8 mouse cellular contexts compared by ENCODE assay signal in genomic region chr3:53525737-53526136, GRCm38 (mm10). TPM values are rescaled to one million over a fixed set of nuclear protein-coding genes. Genes with fewer than 3 reads are reported as not detected.
DNase-seq lines count a peak whose midpoint lies in the region; ATAC-seq and TF ChIP-seq lines count a peak whose summit lies in the region.

No protein-coding gene starts in this region.

- TF ChIP-seq CTCF in midbrain, postnatal 0 days (IDR thresholded peaks at IDR 0.05) = peak; percentile 92

- H3K4me2 ChIP-seq in embryonic facial prominence, embryonic 15.5 days (replicated peaks) = peak overlapping the region; percentile 55
- peak overlapping the region; percentile 46 for H3K4me2 ChIP-seq in kidney, embryonic 14.5 days (replicated peaks; ENCODE audit: low read depth, low read length)
- H3K4me2 ChIP-seq in limb, embryonic 13.5 days (replicated peaks) = peak overlapping the region; percentile 63
- peak overlapping the region; percentile 59 for H3K4me2 ChIP-seq in midbrain, postnatal 0 days (ENCODE audit: low read depth, low read length, poor library complexity, severe bottlenecking)
- H3K4me2 ChIP-seq in stomach, embryonic 14.5 days (replicated peaks; ENCODE audit: low read depth, low read length) = peak overlapping the region; percentile 46

- H3K27ac ChIP-seq in embryonic facial prominence, embryonic 15.5 days (replicated peaks) = no peak overlapping the region
- H3K27ac ChIP-seq in heart, embryonic 10.5 days = peak overlapping the region; percentile 43; the same call in 1 of the 2 replicates
- no peak overlapping the region for H3K27ac ChIP-seq in kidney, embryonic 14.5 days (ENCODE audit: low read depth, low read length)
- no peak overlapping the region for H3K27ac ChIP-seq in limb, embryonic 13.5 days
- no peak overlapping the region for H3K27ac ChIP-seq in midbrain, postnatal 0 days (ENCODE audit: low read depth, low read length)
- H3K27ac ChIP-seq in stomach, embryonic 14.5 days (ENCODE audit: low read length) = no peak overlapping the region

- WGBS in embryonic facial prominence, embryonic 15.5 days = 11% methylated on average over 21 of the region's 21 CpGs
- 13% methylated on average over 21 of the region's 21 CpGs for WGBS in heart, embryonic 10.5 days
- 22% methylated on average over 21 of the region's 21 CpGs for WGBS in kidney, embryonic 14.5 days
- 19% methylated on average over 21 of the region's 21 CpGs for WGBS in limb, embryonic 13.5 days
- WGBS in midbrain, postnatal 0 days = 20% methylated on average over 21 of the region's 21 CpGs
- WGBS in stomach, embryonic 14.5 days = 8% methylated on average over 21 of the region's 21 CpGs

- no peaks in the 10 kb centered on the region for H3K9me3 ChIP-seq in embryonic facial prominence, embryonic 15.5 days (replicated peaks)
- no peaks in the 10 kb centered on the region for H3K9me3 ChIP-seq in heart, embryonic 10.5 days
- no peaks in the 10 kb centered on the region for H3K9me3 ChIP-seq in kidney, embryonic 14.5 days (ENCODE audit: control insufficient read depth, low read length)
- H3K9me3 ChIP-seq in limb, embryonic 13.5 days = no peaks in the 10 kb centered on the region
- no peaks in the 10 kb centered on the region for H3K9me3 ChIP-seq in midbrain, postnatal 0 days (ENCODE audit: low read length)
- H3K9me3 ChIP-seq in stomach, embryonic 14.5 days (ENCODE audit: control insufficient read depth, low read depth, low read length) = no peaks in the 10 kb centered on the region

- no peaks in the 10 kb centered on the region for H3K4me1 ChIP-seq in embryonic facial prominence, embryonic 15.5 days
- no peaks in the 10 kb centered on the region for H3K4me1 ChIP-seq in heart, embryonic 10.5 days
- H3K4me1 ChIP-seq in kidney, embryonic 14.5 days (ENCODE audit: control insufficient read depth, insufficient read depth, low read length) = no peaks in the 10 kb centered on the region
- no peaks in the 10 kb centered on the region for H3K4me1 ChIP-seq in limb, embryonic 13.5 days
- no peaks in the 10 kb centered on the region for H3K4me1 ChIP-seq in midbrain, postnatal 0 days (ENCODE audit: insufficient read depth, low read length)
- H3K4me1 ChIP-seq in stomach, embryonic 14.5 days (ENCODE audit: control insufficient read depth, insufficient read depth, low read length) = no peaks in the 10 kb centered on the region

- peak overlapping the region; percentile 38 for H3K4me3 ChIP-seq in embryonic facial prominence, embryonic 15.5 days (replicated peaks)
- H3K4me3 ChIP-seq in heart, embryonic 10.5 days = peak overlapping the region; percentile 49
- H3K4me3 ChIP-seq in kidney, embryonic 14.5 days (ENCODE audit: low read length) = peak overlapping the region; percentile 22; the same call in 1 of the 2 replicates
- H3K4me3 ChIP-seq in limb, embryonic 13.5 days = peak overlapping the region; percentile 41
- H3K4me3 ChIP-seq in midbrain, postnatal 0 days (ENCODE audit: low read depth, low read length) = peak overlapping the region; percentile 22
- H3K4me3 ChIP-seq in stomach, embryonic 14.5 days (ENCODE audit: low read depth, low read length) = peak overlapping the region; percentile 26

- H3K36me3 ChIP-seq in embryonic facial prominence, embryonic 15.5 days = no peaks in the 10 kb centered on the region
- no peaks in the 10 kb centered on the region for H3K36me3 ChIP-seq in heart, embryonic 10.5 days
- no peaks in the 10 kb centered on the region; the same call in 1 of the 2 replicates for H3K36me3 ChIP-seq in kidney, embryonic 14.5 days (ENCODE audit: control insufficient read depth, insufficient read depth, low read length)
- no peaks in the 10 kb centered on the region for H3K36me3 ChIP-seq in limb, embryonic 13.5 days
- H3K36me3 ChIP-seq in midbrain, postnatal 0 days (ENCODE audit: insufficient read depth, low read length) = no peaks in the 10 kb centered on the region
- H3K36me3 ChIP-seq in stomach, embryonic 14.5 days (ENCODE audit: control insufficient read depth, insufficient read depth, low read length) = no peaks in the 10 kb centered on the region

- H3K9ac ChIP-seq in embryonic facial prominence, embryonic 15.5 days = no peak overlapping the region
- H3K9ac ChIP-seq in kidney, embryonic 14.5 days (ENCODE audit: low read depth, low read length) = no peak overlapping the region
- peak overlapping the region; percentile 35; the same call in 1 of the 2 replicates for H3K9ac ChIP-seq in limb, embryonic 13.5 days
- H3K9ac ChIP-seq in midbrain, postnatal 0 days (replicated peaks; ENCODE audit: low read length, poor library complexity, severe bottlenecking) = no peak overlapping the region
- no peak overlapping the region; the same call in 1 of the 2 replicates for H3K9ac ChIP-seq in stomach, embryonic 14.5 days (replicated peaks; ENCODE audit: low read depth, low read length)

- no peak for ATAC-seq in CD4-positive, CD25-positive, alpha-beta regulatory T cell, adult 4 months
- 0 out of 2 replicates have a peak, but pooled peaks have one; percentile 24 for ATAC-seq in embryonic facial prominence, embryonic 15.5 days (ENCODE audit: insufficient number of reproducible peaks, low FRiP score, low TSS enrichment, low read depth)
- ATAC-seq in kidney, embryonic 14.5 days (ENCODE audit: low FRiP score, low TSS enrichment) = 0 out of 2 replicates have a peak, but pooled peaks have one; percentile 66
- no peak for ATAC-seq in limb, embryonic 13.5 days (ENCODE audit: low FRiP score, low read depth)
- peak; percentile 49; the same call in 1 of the 2 replicates for ATAC-seq in midbrain, postnatal 0 days (ENCODE audit: low FRiP score)
- ATAC-seq in stomach, embryonic 14.5 days (ENCODE audit: insufficient number of reproducible peaks, insufficient read depth, low FRiP score, low read depth) = peak; percentile 37; the same call in 1 of the 2 replicates

- no peaks in the 10 kb centered on the region for H3K27me3 ChIP-seq in embryonic facial prominence, embryonic 15.5 days
- no peaks in the 10 kb centered on the region for H3K27me3 ChIP-seq in heart, embryonic 10.5 days (ENCODE audit: insufficient read depth, poor library complexity, severe bottlenecking)
- H3K27me3 ChIP-seq in kidney, embryonic 14.5 days (ENCODE audit: control insufficient read depth, insufficient read depth, low read length) = no peaks in the 10 kb centered on the region
- no peaks in the 10 kb centered on the region; the same call in 1 of the 2 replicates for H3K27me3 ChIP-seq in limb, embryonic 13.5 days
- no peaks in the 10 kb centered on the region for H3K27me3 ChIP-seq in midbrain, postnatal 0 days (ENCODE audit: insufficient read depth, low read length)
- H3K27me3 ChIP-seq in stomach, embryonic 14.5 days (ENCODE audit: control insufficient read depth, insufficient read depth, low read length) = no peaks in the 10 kb centered on the region

- DNase-seq in CD4-positive, CD25-positive, alpha-beta regulatory T cell, adult 2 months (ENCODE audit: low read depth, low spot score) = peak; percentile 61
- DNase-seq in heart, embryonic 10.5 days (ENCODE audit: low spot score) = peak; percentile 88
- DNase-seq in midbrain, postnatal 0 days (ENCODE audit: low spot score) = peak; percentile 88

RNA-seq across cellular contexts. Expression of gene Stoml3, which starts 37.3 kb away (rescaled TPM):
- not detected for polyA plus RNA-seq in CD4-positive, CD25-positive, alpha-beta regulatory T cell, adult 4 months (2017; shearing (Covaris generic))
- 2.2 and 5.7 TPM in 2 replicates for polyA plus RNA-seq in embryonic facial prominence, embryonic 15.5 days (2015; fragmentation: Nextera tagmentation; extraction: Ambion mirVana)
- polyA plus RNA-seq in heart, embryonic 10.5 days (2016; fragmentation: Nextera tagmentation; extraction: Ambion mirVana) = 0.10 TPM in 1 of 2 replicates, not detected in the other
- 0.31 TPM in 1 of 2 replicates, not detected in the other for polyA plus RNA-seq in kidney, embryonic 14.5 days (2014; fragmentation: Nextera tagmentation; extraction: Ambion mirVana)
- 0.15 and 0.20 TPM in 2 replicates for polyA plus RNA-seq in limb, embryonic 13.5 days (2015; fragmentation: Nextera tagmentation; extraction: Ambion mirVana)
- total RNA-seq in midbrain, postnatal 0 days (2014; rRNA removed) = 0.14 and 0.93 TPM in 2 replicates
- polyA plus RNA-seq in midbrain, postnatal 0 days (2015; fragmentation: Nextera tagmentation; extraction: Ambion mirVana) = 0.38 TPM in 1 of 2 replicates, not detected in the other
- 0.14 TPM in 1 of 2 replicates, not detected in the other for polyA plus RNA-seq in stomach, embryonic 14.5 days (2014; fragmentation: Nextera tagmentation; extraction: Ambion mirVana)

Comparison
In these comparisons a context has a peak if more than half of its experiments do, and no peak if none do; other contexts are left out.
1. ATAC-seq: peak in embryonic facial prominence, embryonic 15.5 days (single experiment), kidney, embryonic 14.5 days (single experiment), midbrain, postnatal 0 days (single experiment) and stomach, embryonic 14.5 days (single experiment); none in CD4-positive, CD25-positive, alpha-beta regulatory T cell, adult 4 months (single experiment) and limb, embryonic 13.5 days (single experiment).
2. Peak in every context shown above with its lines, with median percentiles within 50 percentile points of each other: DNase-seq, H3K4me2 ChIP-seq and H3K4me3 ChIP-seq.